Mouse (Mus musculus) ES-CJ7 (cell line): Measurements from ENCODE around the gene Aars2.

Source experiments
- DNase-seq: peaks from one replicate; pipeline ENCODE4 v3.0.0; 2011; ENCODE audit warnings: low read depth, low spot score

The Aars2 gene

GRCm38 (mm10) chr17:45499516-45499915 lies 7.1 kb upstream of the Aars2 start:
- peak; percentile 33 for DNase-seq

- peak; percentile 24 for DNase-seq
Observed at GRCm38 (mm10) chr17:45500981-45501380, 5.7 kb upstream of the Aars2 start.

GRCm38 (mm10) chr17:45502324-45502723 lies 4.3 kb upstream of the Aars2 start:
- DNase-seq = peak; percentile 36

GRCm38 (mm10) chr17:45503301-45503973 lies 3.2 kb upstream of the Aars2 start:
- DNase-seq = no peak

GRCm38 (mm10) chr17:45505941-45506465 lies 638 bp upstream of the Aars2 start:
- no peak for DNase-seq

- DNase-seq = no peak
Observed at GRCm38 (mm10) chr17:45510871-45511270, 4.2 kb downstream of the Aars2 start.

GRCm38 (mm10) chr17:45511757-45512156 lies 5.1 kb downstream of the Aars2 start:
- no peak for DNase-seq

- DNase-seq = peak; percentile 41
Observed at GRCm38 (mm10) chr17:45515204-45515726, 8.6 kb downstream of the Aars2 start.

GRCm38 (mm10) chr17:45515806-45516205 lies 9.2 kb downstream of the Aars2 start:
- no peak for DNase-seq

- DNase-seq = peak; percentile 87
Observed at GRCm38 (mm10) chr17:45516488-45516887, 9.8 kb downstream of the Aars2 start.

GRCm38 (mm10) chr17:45517135-45517534 lies 10.5 kb downstream of the Aars2 start:
- DNase-seq = no peak

GRCm38 (mm10) chr17:45517549-45518215 lies 11.0 kb downstream of the Aars2 start:
- DNase-seq = no peak

- no peak for DNase-seq
Observed at GRCm38 (mm10) chr17:45518766-45519475, 12.3 kb downstream of the Aars2 start.

GRCm38 (mm10) chr17:45520136-45520535 lies 13.5 kb downstream of the Aars2 start:
- no peak for DNase-seq

GRCm38 (mm10) chr17:45523263-45523662 lies 16.6 kb downstream of the Aars2 start, which contains the start of gene Tcte1:
Gene Tcte1 (plus strand): TSS chr17:45523434.
- peak; percentile 76 for DNase-seq

- no peak for DNase-seq
Observed at GRCm38 (mm10) chr17:45524961-45525360, 18.3 kb downstream of the Aars2 start.

GRCm38 (mm10) chr17:45526571-45526970 lies 19.9 kb downstream of the Aars2 start:
- peak; percentile 89 for DNase-seq

- DNase-seq = peak; percentile 56
Observed at GRCm38 (mm10) chr17:45530346-45530782, 23.7 kb downstream of the Aars2 start.

- DNase-seq = no peak
Observed at GRCm38 (mm10) chr17:45532896-45533295, 26.3 kb downstream of the Aars2 start.

GRCm38 (mm10) chr17:45536264-45536663 lies 29.6 kb downstream of the Aars2 start:
- no peak for DNase-seq

GRCm38 (mm10) chr17:45538394-45538793 lies 31.8 kb downstream of the Aars2 start:
- DNase-seq = no peak

GRCm38 (mm10) chr17:45539664-45540063 lies 33.0 kb downstream of the Aars2 start:
- DNase-seq = no peak
